Mouse (Mus musculus) naive thymus-derived CD4-positive, alpha-beta T cell, adult 2 months (primary cell): ENCODE results near the gene Slc26a8.
A peak's percentile ranks its signal among the peaks of the same experiment; 100 is the strongest.
"Not testable (repeated sequence)": the region's sequence is repeated elsewhere in the genome, so short reads cannot be mapped to it uniquely, and the experiment has no call there.

Experiments
- DNase-seq: peaks from one replicate; pipeline ENCODE4 v3.0.0-alpha.2; 2011; ENCODE audit warnings: low read depth

The Slc26a8 gene

GRCm38 (mm10) chr17:28689586-28690283 lies at the start of gene Slc26a8:
Gene Slc26a8 (minus strand): TSS chr17:28690233.
- DNase-seq: peak; percentile 40

DNA sequence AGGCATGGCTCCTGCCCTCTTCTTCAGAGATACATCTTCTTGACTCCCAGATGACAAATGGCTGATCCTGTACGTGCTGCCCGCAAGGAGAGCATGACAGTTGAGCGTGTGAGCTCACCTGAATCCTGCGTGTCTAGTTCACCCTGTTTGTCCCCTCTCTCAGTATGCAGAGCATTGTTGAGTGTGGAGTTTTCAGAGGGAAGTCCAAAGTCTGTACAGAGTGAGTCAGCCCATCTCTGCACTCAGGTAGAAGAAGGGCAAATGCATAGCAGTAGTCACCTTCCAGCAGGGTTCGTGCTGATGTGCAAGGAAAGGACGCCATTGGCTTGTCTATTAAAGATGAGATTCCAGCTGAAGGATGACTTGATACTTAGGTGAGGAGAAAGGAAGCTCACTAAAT lies 49.2 kb upstream of the Slc26a8 start:
- DNase-seq: no peak

GRCm38 (mm10) chr17:28737973-28738372 lies 47.9 kb upstream of the Slc26a8 start:
- no peak for DNase-seq

- peak; percentile 25 for DNase-seq
Measured at GRCm38 (mm10) chr17:28736486-28736885, 46.5 kb upstream of the Slc26a8 start.

DNA sequence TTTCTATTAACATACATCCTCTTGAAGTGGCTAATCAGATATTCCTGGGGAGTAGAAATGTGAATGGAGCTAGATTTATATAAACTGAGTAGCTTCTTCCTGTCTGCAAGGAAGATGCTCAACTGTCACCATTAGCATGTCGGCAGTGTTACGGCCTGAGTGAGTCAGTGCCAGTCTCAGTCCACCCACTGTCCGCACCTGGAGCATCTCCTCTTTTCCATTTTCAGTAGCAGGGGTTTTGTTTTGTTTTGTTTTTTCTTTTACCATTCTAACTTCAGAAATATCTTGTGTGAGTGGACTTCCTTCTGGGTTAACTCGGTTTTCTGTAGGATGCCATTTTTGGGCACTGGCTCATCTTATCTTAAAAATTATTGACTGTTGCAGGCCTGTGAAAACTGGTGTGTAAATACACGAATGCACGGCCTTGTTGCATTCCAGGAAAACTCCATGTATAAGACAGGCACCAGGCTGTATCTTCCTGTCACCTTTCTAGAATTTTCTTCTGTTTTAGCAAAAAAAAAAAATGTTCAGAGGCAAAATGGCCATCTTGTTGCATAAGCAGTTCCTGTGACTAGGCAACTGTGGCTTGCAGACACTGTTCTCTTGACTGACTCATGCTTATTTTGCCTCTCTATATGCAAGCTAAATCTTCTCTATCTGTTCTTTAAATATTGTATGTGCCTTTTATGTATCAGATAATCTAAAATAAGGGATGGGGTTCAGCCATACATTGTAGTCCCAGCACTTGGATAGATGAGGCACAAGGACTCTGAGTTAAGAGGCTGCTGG lies 45.5 kb upstream of the Slc26a8 start:
- no peak for DNase-seq

DNA sequence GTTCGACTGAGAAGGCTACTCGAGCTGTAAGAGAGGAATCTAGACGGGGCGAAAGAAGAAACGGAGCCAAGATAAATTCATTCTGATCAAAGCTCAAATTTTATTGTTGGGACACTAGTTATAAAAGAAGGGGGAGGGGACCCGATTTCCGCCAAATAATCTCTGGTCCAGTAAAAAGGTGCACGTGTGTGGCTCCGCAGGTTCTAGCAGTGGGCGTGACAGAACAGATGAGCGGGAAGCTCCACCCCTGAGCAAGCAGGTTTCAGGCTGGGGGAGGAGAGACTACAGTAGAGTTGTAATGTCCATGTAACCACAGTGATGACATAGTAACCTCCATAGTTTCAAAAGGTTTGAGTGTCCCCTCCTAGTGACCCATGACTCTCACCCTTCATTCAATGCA lies 37.5 kb upstream of the Slc26a8 start:
- DNase-seq: not testable (repeated sequence)

GRCm38 (mm10) chr17:28725783-28726182 lies 35.8 kb upstream of the Slc26a8 start, which contains the start of gene AC170998.1:
Gene AC170998.1 (plus strand): TSS chr17:28726083.
- DNase-seq: no peak

DNA sequence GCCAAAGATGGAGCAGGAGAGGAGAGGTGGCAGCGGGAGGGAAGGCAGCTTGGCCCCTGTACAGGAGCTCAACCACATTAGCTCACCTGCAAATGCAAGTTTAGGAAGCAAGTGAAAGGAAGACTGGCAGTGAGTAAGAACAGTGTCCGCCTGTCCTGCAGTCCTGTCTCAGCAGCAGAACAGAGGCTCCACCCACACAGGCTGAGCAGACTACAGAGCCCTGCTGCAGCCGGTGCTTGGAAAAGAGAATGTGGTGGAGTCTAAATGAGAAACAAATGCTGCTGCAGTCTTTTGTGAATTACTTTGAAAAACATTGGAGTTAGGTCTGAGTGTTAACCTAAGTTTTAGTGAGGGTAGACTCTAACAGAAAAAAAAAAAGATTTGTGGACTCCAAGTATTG lies 27.5 kb upstream of the Slc26a8 start:
- no peak for DNase-seq

DNA sequence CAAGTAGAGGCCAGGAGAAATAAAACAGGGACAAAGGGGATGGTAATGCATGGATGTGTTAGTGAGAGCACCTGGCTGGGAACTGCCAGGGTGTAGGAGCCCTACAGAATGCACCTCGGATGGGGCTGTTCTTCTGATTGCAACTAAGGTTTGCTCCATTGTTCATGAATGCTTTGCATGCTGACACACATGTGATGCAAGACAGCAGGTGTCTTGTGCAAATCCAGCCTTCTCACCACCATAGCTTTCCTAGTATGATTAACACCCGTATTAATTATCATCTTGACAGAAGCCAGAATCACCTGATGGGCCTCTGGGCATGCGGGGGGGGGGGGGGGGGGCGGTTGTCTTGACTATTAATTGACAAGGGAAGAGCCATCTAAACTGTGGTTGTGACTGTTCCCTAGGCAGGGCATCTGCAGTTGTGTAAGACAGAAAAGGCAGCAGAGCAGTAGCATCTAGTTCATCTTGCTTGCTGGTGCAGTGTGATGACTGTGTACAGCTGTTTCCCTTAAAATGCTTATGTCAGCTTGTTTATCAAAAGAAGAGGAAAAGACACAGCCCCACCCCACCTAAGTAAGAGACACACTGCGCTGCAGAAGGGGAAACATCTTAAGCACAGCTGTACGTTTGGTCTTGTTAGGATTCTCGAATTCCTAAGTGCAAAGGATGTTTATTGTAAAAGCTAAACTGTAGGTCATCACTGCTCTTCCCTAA lies 26.0 kb upstream of the Slc26a8 start:
- no peak for DNase-seq

DNA sequence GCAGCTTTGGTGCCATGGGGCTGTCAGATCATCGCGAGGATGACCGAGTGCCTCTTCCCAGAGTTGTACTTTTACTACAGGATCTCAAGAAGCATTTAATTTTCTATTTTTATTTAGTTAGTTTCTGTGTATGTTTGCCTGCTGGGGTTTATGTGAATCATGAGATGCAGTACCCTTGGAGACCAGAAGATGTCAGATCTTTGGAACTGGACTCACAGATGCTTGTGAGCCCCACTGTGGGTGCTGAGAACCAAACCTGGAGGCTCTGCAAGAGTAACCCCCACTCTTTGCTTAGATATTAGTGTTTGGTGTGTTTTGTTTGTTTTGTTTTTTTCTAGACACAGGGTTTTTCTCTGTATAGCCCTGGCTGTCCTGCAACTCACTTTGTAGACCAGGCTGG lies 24.0 kb upstream of the Slc26a8 start:
- no peak for DNase-seq

DNA sequence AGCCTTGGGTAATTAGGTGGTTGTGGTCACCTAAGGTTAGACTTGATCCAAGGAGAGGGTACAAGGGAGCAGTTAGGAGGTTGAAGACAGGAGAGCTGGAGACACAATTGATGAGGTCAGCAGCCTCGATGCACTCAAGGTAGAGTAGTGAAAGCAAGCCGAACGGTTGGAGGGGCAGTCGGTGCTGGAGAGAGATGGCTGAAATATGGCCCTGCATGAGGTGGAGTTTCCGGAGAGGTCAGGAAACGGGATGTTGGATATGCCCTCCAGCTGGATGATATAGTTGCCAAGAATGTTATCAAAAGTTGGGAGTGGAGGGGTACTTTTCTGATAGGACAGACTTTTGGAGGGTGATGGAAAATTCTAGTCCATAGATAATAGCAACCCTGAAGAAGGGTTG lies 22.3 kb upstream of the Slc26a8 start:
- no peak for DNase-seq

DNA sequence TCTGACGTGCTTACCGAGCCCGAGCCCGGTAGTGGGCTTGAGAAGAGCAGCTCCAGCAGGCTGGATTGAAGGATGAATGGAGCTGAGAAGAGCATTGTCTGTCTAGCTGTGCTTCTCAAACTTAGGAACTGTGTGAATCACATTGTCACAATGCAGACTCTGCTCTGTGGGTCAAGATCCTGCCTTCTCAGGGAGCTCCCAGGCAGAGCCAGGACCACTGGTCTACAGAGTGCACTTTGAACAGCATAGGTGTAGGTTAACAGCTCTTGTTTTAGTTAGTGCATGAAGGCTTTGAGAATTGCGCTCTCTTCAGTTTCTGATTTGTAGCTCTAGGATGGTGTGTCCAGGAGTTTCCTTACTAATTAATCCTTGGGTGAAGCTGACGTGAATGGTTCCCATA lies 21.2 kb upstream of the Slc26a8 start:
- DNase-seq: no peak

- no peak for DNase-seq
Measured at GRCm38 (mm10) chr17:28710291-28710688, 20.3 kb upstream of the Slc26a8 start.

DNA sequence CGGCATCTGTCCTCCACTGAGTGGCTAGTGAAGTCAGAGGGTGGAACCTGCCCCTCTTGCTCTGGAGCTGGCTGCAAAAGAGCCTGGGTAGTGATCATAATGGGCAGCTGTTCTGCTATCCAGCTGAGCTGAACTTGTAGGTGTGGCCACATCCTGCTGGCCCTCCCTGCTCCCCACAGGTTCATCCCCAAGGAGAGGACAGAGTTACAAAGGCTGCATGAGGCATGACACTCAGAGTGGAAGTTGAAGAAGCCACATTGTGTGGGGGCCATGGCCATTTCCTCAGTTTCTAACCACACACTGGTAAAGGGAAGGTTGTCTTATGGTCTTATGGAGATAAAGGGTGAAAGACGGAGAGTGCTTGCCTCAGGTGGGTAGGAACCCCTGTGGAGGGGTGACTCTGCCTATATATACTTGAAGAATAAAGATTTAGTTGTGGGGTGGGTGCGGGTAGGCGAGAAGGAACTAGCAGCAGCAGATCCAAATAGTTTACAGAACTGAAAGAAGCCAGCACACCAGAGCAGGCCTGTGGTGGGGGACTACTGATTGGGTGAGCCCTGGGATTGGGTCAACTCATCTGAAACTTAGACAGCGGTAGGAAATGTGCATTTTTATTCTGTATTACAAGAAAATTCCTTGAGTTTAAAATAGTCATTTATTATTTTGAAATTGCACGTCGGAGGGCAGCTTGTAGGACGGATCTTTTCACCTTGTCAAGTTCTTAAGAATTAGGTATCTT lies 19.7 kb upstream of the Slc26a8 start:
- DNase-seq: no peak

DNA sequence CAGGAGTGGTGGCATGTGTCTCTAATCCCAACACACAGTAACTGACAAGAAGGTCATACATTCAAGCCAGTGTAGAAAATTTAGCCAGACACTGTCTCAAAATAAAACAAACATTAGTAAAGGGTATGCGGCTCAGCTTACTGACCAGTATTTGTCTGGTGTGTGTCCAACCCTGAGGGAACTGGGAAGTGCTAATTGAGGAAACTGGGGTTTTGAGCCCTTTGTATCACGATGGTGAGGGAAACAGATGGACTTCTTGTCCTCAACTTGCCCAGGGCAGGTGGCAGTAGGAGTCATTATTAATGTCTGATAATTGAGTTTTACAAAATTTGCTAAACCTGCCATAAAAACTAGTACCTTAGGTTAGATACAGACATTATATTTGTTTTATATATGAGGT lies 19.0 kb upstream of the Slc26a8 start:
- DNase-seq: no peak

- DNase-seq: no peak
Measured at GRCm38 (mm10) chr17:28707816-28708215, 17.8 kb upstream of the Slc26a8 start.

DNA sequence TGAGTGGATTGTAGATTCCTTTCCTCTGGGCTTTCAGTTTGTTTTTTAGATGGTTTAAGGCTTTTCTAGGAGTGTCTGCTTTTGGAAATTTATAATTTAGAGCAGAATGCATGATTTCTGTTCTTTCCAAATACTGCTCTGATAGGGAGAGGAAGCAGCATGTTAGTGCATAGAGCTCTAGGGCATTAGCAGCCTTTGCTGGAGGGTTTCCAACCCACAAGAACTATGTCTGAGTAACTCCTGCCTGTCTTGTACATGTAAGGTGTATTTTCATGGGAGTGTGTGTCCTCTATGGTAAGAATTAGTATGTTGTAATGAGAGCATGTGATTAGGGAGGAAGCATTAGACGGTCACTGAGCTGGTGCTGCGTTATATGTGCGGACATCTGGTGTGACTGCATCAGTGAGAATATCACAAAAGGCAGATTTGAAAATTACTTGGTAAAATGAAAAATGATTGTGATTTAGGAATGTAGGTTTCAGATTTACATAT lies 17.1 kb upstream of the Slc26a8 start:
- DNase-seq: no peak

DNA sequence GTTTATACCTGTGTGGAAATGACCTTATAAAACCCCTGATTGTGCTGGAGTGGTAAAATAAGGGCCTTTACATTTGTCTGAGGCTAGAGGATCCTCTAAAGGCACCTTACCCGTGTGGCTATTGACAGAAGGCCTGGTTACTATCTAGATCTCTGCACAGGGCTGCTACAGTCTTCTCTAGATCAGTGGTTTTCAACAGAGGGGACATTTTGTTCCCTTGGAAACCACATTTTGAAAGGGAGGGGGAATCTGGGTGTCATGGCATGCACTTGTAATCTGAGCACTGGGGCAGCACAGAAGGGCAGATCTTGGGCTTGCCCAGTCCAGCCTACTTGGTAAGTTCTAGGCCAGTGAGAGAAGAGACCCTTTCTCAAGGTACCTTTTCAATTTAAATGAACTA lies 16.7 kb upstream of the Slc26a8 start:
- DNase-seq: no peak

- peak; percentile 70 for DNase-seq
Measured at GRCm38 (mm10) chr17:28702646-28703045, 12.6 kb upstream of the Slc26a8 start.

GRCm38 (mm10) chr17:28701737-28702136 lies 11.7 kb upstream of the Slc26a8 start:
- no peak for DNase-seq

DNA sequence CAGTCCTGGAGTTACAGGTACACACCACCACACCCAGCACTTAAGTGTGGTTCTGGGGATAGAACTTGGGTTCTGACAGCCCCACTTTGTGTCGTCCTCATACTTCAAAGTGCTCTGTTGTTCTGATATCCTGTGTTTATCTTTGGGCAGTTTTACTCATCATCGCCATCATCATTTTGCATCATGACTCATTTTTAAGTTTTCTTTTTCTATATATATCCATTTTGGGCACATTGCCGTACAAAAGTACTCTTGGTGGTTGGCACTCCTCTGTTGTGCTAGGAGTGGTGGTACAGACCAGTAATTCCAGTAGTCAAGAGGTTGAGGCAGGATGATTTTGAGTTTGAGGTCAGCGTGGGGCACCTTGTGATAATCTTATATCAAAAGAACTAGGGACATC lies 11.1 kb upstream of the Slc26a8 start:
- DNase-seq: peak; percentile 48

DNA sequence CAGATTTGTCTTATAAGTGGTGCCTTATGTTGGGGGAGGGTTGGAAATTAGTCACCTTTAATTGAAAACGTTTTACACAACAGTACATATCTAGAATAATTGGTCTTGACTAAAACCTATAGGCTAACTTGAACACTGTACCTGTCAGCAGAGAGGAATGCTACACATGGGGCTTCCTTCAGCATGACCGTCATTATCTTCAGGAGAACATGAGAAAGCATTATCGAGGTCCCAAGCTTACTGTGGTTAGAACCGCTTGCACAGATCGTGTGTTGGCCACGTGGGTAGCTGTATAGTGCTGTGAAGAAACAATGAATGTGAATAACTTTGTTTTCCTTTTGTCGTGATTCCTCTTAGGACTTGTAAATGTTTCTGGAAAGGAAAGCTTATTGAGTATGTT lies 9.8 kb upstream of the Slc26a8 start:
- DNase-seq: peak; percentile 40
